Comparison of ENCODE assay signal across 30 mouse cellular contexts in the genomic region with DNA sequence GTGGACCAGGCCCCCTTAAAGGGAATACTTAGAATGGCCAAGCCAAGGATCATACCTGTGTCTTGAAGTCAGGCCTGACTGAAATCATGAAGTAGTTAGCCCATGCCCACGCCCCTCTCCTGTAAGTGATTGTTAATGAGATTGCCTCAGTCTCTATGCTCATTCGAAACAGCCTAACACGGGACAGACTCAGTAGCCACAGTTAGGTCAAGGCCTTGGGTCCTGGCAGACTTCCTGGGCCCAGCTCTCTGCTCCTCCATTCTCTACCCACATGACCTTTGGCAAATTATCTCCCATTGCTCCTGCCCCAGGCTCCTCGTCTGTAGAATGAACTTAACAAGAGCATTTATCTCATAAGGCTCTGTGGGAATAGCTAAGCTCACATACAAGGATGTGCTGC. TPM values are rescaled to one million over a fixed set of nuclear protein-coding genes. Genes with fewer than 3 reads are reported as not detected.
DNase-seq lines count a peak whose midpoint lies in the region; ATAC-seq and TF ChIP-seq lines count a peak whose summit lies in the region.
"Had no signal": no experiment of that assay in that cellular context is flagged by ENCODE, and none has a peak within 500 bp of the region (broad histone marks: within the 10 kb centered on the region; RNA-seq: fewer than 3 reads in every experiment).

No protein-coding gene starts in this region.

- no peak overlapping the region for H3K9ac ChIP-seq in liver, embryonic 16.5 days (ENCODE audit: low read depth, low read length)
- no peak overlapping the region for H3K9ac ChIP-seq in liver, embryonic 11.5 days (ENCODE audit: low read depth, low read length)
- no peak overlapping the region for H3K9ac ChIP-seq in midbrain, postnatal 0 days (replicated peaks; ENCODE audit: low read length, poor library complexity, severe bottlenecking)
- H3K9ac ChIP-seq: embryonic facial prominence, embryonic 15.5 days; heart, embryonic 12.5 days; hindbrain, embryonic 14.5 days; intestine, embryonic 15.5 days had no signal

- H3K4me3 ChIP-seq in liver, embryonic 16.5 days (ENCODE audit: low read depth, low read length), result no peak overlapping the region
- H3K4me3 ChIP-seq in liver, embryonic 11.5 days (ENCODE audit: low read depth, low read length), result no peak overlapping the region
- H3K4me3 ChIP-seq in midbrain, postnatal 0 days (ENCODE audit: low read depth, low read length), result no peak overlapping the region
- H3K4me3 ChIP-seq: embryonic facial prominence, embryonic 15.5 days; erythroblast, embryonic 14.5 days; forebrain, embryonic 10.5 days; heart, adult 2 months; heart, embryonic 12.5 days; hindbrain, embryonic 10.5 days; intestine, embryonic 15.5 days had no signal

- no peak overlapping the region for H3K4me2 ChIP-seq in liver, embryonic 16.5 days (ENCODE audit: low read depth, low read length)
- H3K4me2 ChIP-seq in liver, embryonic 11.5 days, result no peak overlapping the region
- H3K4me2 ChIP-seq in midbrain, postnatal 0 days (ENCODE audit: low read depth, low read length, poor library complexity, severe bottlenecking), result no peak overlapping the region
- H3K4me2 ChIP-seq: embryonic facial prominence, embryonic 15.5 days; heart, embryonic 12.5 days; hindbrain, embryonic 14.5 days; intestine, embryonic 15.5 days had no signal

- no peaks in the 10 kb centered on the region; the same call in 1 of the 2 replicates for H3K36me3 ChIP-seq in liver, embryonic 16.5 days (ENCODE audit: control insufficient read depth, insufficient read depth)
- H3K36me3 ChIP-seq in liver, embryonic 11.5 days (ENCODE audit: control insufficient read depth, insufficient read depth, low read length), result no peaks in the 10 kb centered on the region; the same call in 1 of the 2 replicates
- H3K36me3 ChIP-seq in midbrain, postnatal 0 days (ENCODE audit: insufficient read depth, low read length), result no peaks in the 10 kb centered on the region
- H3K36me3 ChIP-seq: embryonic facial prominence, embryonic 15.5 days; forebrain, embryonic 10.5 days; G1E; heart, embryonic 12.5 days; hindbrain, embryonic 10.5 days; intestine, embryonic 15.5 days had no signal

- TF ChIP-seq CTCF in midbrain, postnatal 0 days (IDR thresholded peaks at IDR 0.05), result no peak

- no peaks in the 10 kb centered on the region for H3K9me3 ChIP-seq in liver, embryonic 16.5 days (replicated peaks; ENCODE audit: control insufficient read depth, low read length)
- H3K9me3 ChIP-seq in liver, embryonic 11.5 days (ENCODE audit: control insufficient read depth, low read length), result no peaks in the 10 kb centered on the region; the same call in 1 of the 2 replicates
- H3K9me3 ChIP-seq in midbrain, postnatal 0 days (ENCODE audit: low read length), result no peaks in the 10 kb centered on the region
- H3K9me3 ChIP-seq: embryonic facial prominence, embryonic 15.5 days; forebrain, embryonic 10.5 days; hindbrain, embryonic 10.5 days; intestine, embryonic 15.5 days had no signal

- ATAC-seq in liver, embryonic 16.5 days (ENCODE audit: low read depth), result no peak
- ATAC-seq in liver, embryonic 11.5 days (replicated peaks; ENCODE audit: low FRiP score), result no peak
- ATAC-seq in midbrain, postnatal 0 days (ENCODE audit: low FRiP score), result no peak
- ATAC-seq: CD4-positive, CD25-positive, alpha-beta regulatory T cell, adult 4 months; forebrain, embryonic 16.5 days; intestine, embryonic 15.5 days had no signal

- 49% methylated on average over 4 of the region's 4 CpGs for WGBS in liver, embryonic 16.5 days (ENCODE audit: insufficient replicate concordance)
- 68% methylated on average over 4 of the region's 4 CpGs for WGBS in liver, embryonic 11.5 days
- WGBS in midbrain, postnatal 0 days, result 66% methylated on average over 4 of the region's 4 CpGs

- 0 out of 2 replicates have a peak overlapping the region, but pooled peaks have one; percentile 33 for H3K27ac ChIP-seq in liver, embryonic 16.5 days (ENCODE audit: low read length)
- H3K27ac ChIP-seq in liver, embryonic 11.5 days (ENCODE audit: low read depth, low read length), result no peak overlapping the region
- H3K27ac ChIP-seq in midbrain, postnatal 0 days (ENCODE audit: low read depth, low read length), result no peak overlapping the region
- H3K27ac ChIP-seq: embryonic facial prominence, embryonic 15.5 days; forebrain, embryonic 10.5 days; heart, adult 2 months; hindbrain, embryonic 10.5 days; hindbrain, embryonic 14.5 days; intestine, embryonic 15.5 days had no signal

- H3K27me3 ChIP-seq in liver, embryonic 16.5 days (ENCODE audit: control insufficient read depth, insufficient read depth, low read depth, low read length), result no peaks in the 10 kb centered on the region
- no peaks in the 10 kb centered on the region for H3K27me3 ChIP-seq in liver, embryonic 11.5 days (replicated peaks; ENCODE audit: control insufficient read depth, insufficient read depth, low read length)
- no peaks in the 10 kb centered on the region for H3K27me3 ChIP-seq in midbrain, postnatal 0 days (ENCODE audit: insufficient read depth, low read length)
- H3K27me3 ChIP-seq: embryonic facial prominence, embryonic 15.5 days; heart, embryonic 12.5 days; intestine, embryonic 15.5 days had no signal

- H3K4me1 ChIP-seq in liver, embryonic 16.5 days (ENCODE audit: control insufficient read depth, low read depth, low read length), result no peaks in the 10 kb centered on the region; the same call in 1 of the 2 replicates
- H3K4me1 ChIP-seq in liver, embryonic 11.5 days (replicated peaks; ENCODE audit: control insufficient read depth, insufficient read depth, low read length), result no peaks in the 10 kb centered on the region
- no peaks in the 10 kb centered on the region for H3K4me1 ChIP-seq in midbrain, postnatal 0 days (ENCODE audit: insufficient read depth, low read length)
- H3K4me1 ChIP-seq: embryonic facial prominence, embryonic 15.5 days; heart, embryonic 12.5 days; intestine, embryonic 15.5 days had no signal

- DNase-seq in adrenal gland, adult (ENCODE audit: inconsistent age in 2 of 2, low spot score in 1 of 2), result peak; percentile 33 to 83
- DNase-seq in adrenal gland, postnatal 4 days (ENCODE audit: low spot score in 2 of 2), result no peak
- DNase-seq in liver, embryonic 11.5 days (ENCODE audit: low spot score), result no peak
- DNase-seq in adrenal gland, postnatal 25 days, result peak; percentile 26
- DNase-seq in midbrain, postnatal 0 days (ENCODE audit: low spot score), result no peak
- no peak for DNase-seq in urinary bladder, postnatal 36 days (ENCODE audit: low spot score in 2 of 2)
- DNase-seq: B cell, adult 2 months; cerebellum, adult 11 months; cerebellum, adult 8-10 months; cerebellum, postnatal 14 days; embryo, embryonic 11 days; gastrocnemius, postnatal 10 days; heart, adult 2 months had no signal

RNA-seq across cellular contexts. Expression of a gene that starts 38.1 kb away (rescaled TPM):
- total RNA-seq in adrenal gland, postnatal 4 days (2021), result not detected
- not detected in 2 replicates for polyA plus RNA-seq in liver, embryonic 16.5 days (2015; fragmentation: Nextera tagmentation; extraction: Ambion mirVana)
- not detected in 2 replicates for polyA plus RNA-seq in liver, embryonic 11.5 days (2014; fragmentation: Nextera tagmentation; extraction: Ambion mirVana)
- total RNA-seq in adrenal gland, postnatal 25 days (2021), result not detected in 2 replicates
- total RNA-seq in midbrain, postnatal 0 days (2014; rRNA removed), result not detected in 2 replicates
- polyA plus RNA-seq in midbrain, postnatal 0 days (2015; fragmentation: Nextera tagmentation; extraction: Ambion mirVana), result not detected in 2 replicates
- total RNA-seq: common myeloid progenitor, adult 5-6 weeks; G1E; gastrocnemius, postnatal 10 days; gastrocnemius, postnatal 4 days; heart, adult 2 months; heart, postnatal 25 days had no signal
- polyA plus RNA-seq: CD4-positive, CD25-positive, alpha-beta regulatory T cell, adult 4 months; embryonic facial prominence, embryonic 11.5 days; embryonic facial prominence, embryonic 15.5 days; erythroblast, embryonic 14.5 days; forebrain, embryonic 10.5 days; forebrain, embryonic 16.5 days; frontal cortex, adult 2 months; G1E; heart, adult 2 months; heart, embryonic 12.5 days; heart, embryonic 16.5 days; hindbrain, embryonic 10.5 days; hindbrain, embryonic 14.5 days; intestine, embryonic 15.5 days had no signal

RNA-seq across cellular contexts. Expression of a gene that starts 52.9 kb away (rescaled TPM):
- total RNA-seq in adrenal gland, postnatal 4 days (2021), result 10 to 100 TPM in 1 of 2 experiments, under 1 TPM in 1; 0.36 to 13.0 TPM
- 76.4 and 95.1 TPM in 2 replicates for polyA plus RNA-seq in liver, embryonic 16.5 days (2015; fragmentation: Nextera tagmentation; extraction: Ambion mirVana)
- polyA plus RNA-seq in liver, embryonic 11.5 days (2014; fragmentation: Nextera tagmentation; extraction: Ambion mirVana), result 2.3 and 2.4 TPM in 2 replicates
- 0.21 and 4.0 TPM in 2 replicates for total RNA-seq in adrenal gland, postnatal 25 days (2021)
- total RNA-seq in midbrain, postnatal 0 days (2014; rRNA removed), result 0.28 TPM in 1 of 2 replicates, not detected in the other
- polyA plus RNA-seq in midbrain, postnatal 0 days (2015; fragmentation: Nextera tagmentation; extraction: Ambion mirVana), result 0.22 TPM in 1 of 2 replicates, not detected in the other
- total RNA-seq: common myeloid progenitor, adult 5-6 weeks; gastrocnemius, postnatal 10 days; heart, adult 2 months; heart, postnatal 25 days had no signal
- polyA plus RNA-seq: CD4-positive, CD25-positive, alpha-beta regulatory T cell, adult 4 months; embryonic facial prominence, embryonic 11.5 days; erythroblast, embryonic 14.5 days; forebrain, embryonic 10.5 days; G1E; heart, adult 2 months; heart, embryonic 12.5 days had no signal

RNA-seq across cellular contexts. Expression of a gene that starts 57.2 kb away (rescaled TPM):
- total RNA-seq in adrenal gland, postnatal 4 days (2021), result 10 to 100 TPM in 1 of 2 experiments, under 1 TPM in 1; 0.48 to 15.3 TPM
- 15.8 and 16.0 TPM in 2 replicates for polyA plus RNA-seq in liver, embryonic 16.5 days (2015; fragmentation: Nextera tagmentation; extraction: Ambion mirVana)
- 7.5 and 8.7 TPM in 2 replicates for polyA plus RNA-seq in liver, embryonic 11.5 days (2014; fragmentation: Nextera tagmentation; extraction: Ambion mirVana)
- 0.24 and 2.3 TPM in 2 replicates for total RNA-seq in adrenal gland, postnatal 25 days (2021)
- not detected in 2 replicates for total RNA-seq in midbrain, postnatal 0 days (2014; rRNA removed)
- polyA plus RNA-seq in midbrain, postnatal 0 days (2015; fragmentation: Nextera tagmentation; extraction: Ambion mirVana), result 0.04 and 0.06 TPM in 2 replicates
- total RNA-seq: common myeloid progenitor, adult 5-6 weeks; G1E; gastrocnemius, postnatal 10 days; heart, adult 2 months; heart, postnatal 25 days had no signal
- polyA plus RNA-seq: CD4-positive, CD25-positive, alpha-beta regulatory T cell, adult 4 months; embryonic facial prominence, embryonic 11.5 days; embryonic facial prominence, embryonic 15.5 days; erythroblast, embryonic 14.5 days; forebrain, embryonic 10.5 days; forebrain, embryonic 16.5 days; G1E; heart, adult 2 months; heart, embryonic 16.5 days; hindbrain, embryonic 10.5 days; hindbrain, embryonic 14.5 days had no signal

Comparison
In these comparisons a context has a peak if more than half of its experiments do, and no peak if none do; other contexts are left out.
1. DNase-seq: peak in adrenal gland, adult (2 of 2) and adrenal gland, postnatal 25 days (single experiment); none in adrenal gland, postnatal 4 days (0 of 2), liver, embryonic 11.5 days (single experiment), midbrain, postnatal 0 days (single experiment) and urinary bladder, postnatal 36 days (0 of 2).